Mouse (Mus musculus): ENCODE data around the gene Plin1. TPM values are rescaled to one million over a fixed set of nuclear protein-coding genes. Genes with fewer than 3 reads are reported as not detected.

The Plin1 gene
- not detected in 2 replicates for polyA plus RNA-seq (2015; fragmentation: Nextera tagmentation; extraction: Ambion mirVana)

- no peak within 1 kb of the TSS for H3K9ac ChIP-seq
- H3K4me2 ChIP-seq, result no peak within 1 kb of the TSS
- no peak for ATAC-seq (ENCODE audit: extremely low read depth, insufficient number of reproducible peaks, low FRiP score, low TSS enrichment)
- H3K9me3 ChIP-seq, result no peaks in the 10 kb centered on the region
- peaks cover 33% of the 10 kb centered on the region for H3K27me3 ChIP-seq (replicated peaks)
- 52% methylated on average over 4 of the region's 4 CpGs for WGBS
- no peak within 1 kb of the TSS for H3K27ac ChIP-seq (replicated peaks)
- peaks cover 13% of the 10 kb centered on the region for H3K36me3 ChIP-seq
- no peaks in the 10 kb centered on the region for H3K4me1 ChIP-seq
- no peak within 1 kb of the TSS for H3K4me3 ChIP-seq
These were observed at the start of gene Plin1 for GRCm38 (mm10) chr7:79732622-79733021. Plin1 (minus strand) TSS chr7:79732903.

GRCm38 (mm10) chr7:79782516-79782855, 49.8 kb upstream of the Plin1 start:
- no peak for ATAC-seq (ENCODE audit: extremely low read depth, insufficient number of reproducible peaks, low FRiP score, low TSS enrichment)
- Histone ChIP-seq H3K4me1 (peaks cover 9% of the 10 kb centered on the region), H3K4me2 (no peak overlapping the region), H3K27me3 (replicated peaks) (0 out of 2 replicates have a peak, but pooled peaks cover 17% of the 10 kb centered on the region), H3K9me3 (no peaks in the 10 kb centered on the region), H3K36me3 (no peaks in the 10 kb centered on the region), H3K4me3 (no peak overlapping the region), H3K27ac (replicated peaks) (no peak overlapping the region), H3K9ac (no peak overlapping the region)
- 71% methylated on average over 2 of the region's 2 CpGs for WGBS

GRCm38 (mm10) chr7:79781826-79782515, 49.3 kb upstream of the Plin1 start:
- WGBS, result 68% methylated on average over 11 of the region's 11 CpGs
- no peaks in the 10 kb centered on the region for H3K36me3 ChIP-seq
- no peak overlapping the region for H3K4me2 ChIP-seq
- H3K4me3 ChIP-seq, result no peak overlapping the region
- no peak overlapping the region for H3K9ac ChIP-seq
- no peaks in the 10 kb centered on the region for H3K9me3 ChIP-seq
- no peak overlapping the region for H3K27ac ChIP-seq (replicated peaks)
- no peak for ATAC-seq (ENCODE audit: extremely low read depth, insufficient number of reproducible peaks, low FRiP score, low TSS enrichment)
- peaks cover 9% of the 10 kb centered on the region for H3K4me1 ChIP-seq
- H3K27me3 ChIP-seq (replicated peaks), result 0 out of 2 replicates have a peak, but pooled peaks cover 12% of the 10 kb centered on the region

GRCm38 (mm10) chr7:79780647-79781626, 48.2 kb upstream of the Plin1 start:
- Histone ChIP-seq H3K9me3 (no peaks in the 10 kb centered on the region), H3K27ac (replicated peaks) (no peak overlapping the region), H3K4me3 (peak overlapping the region; percentile 45), H3K4me1 (peaks cover 9% of the 10 kb centered on the region), H3K4me2 (peak overlapping the region; percentile 67), H3K27me3 (replicated peaks) (0 out of 2 replicates have a peak, but pooled peaks cover 11% of the 10 kb centered on the region), H3K36me3 (no peaks in the 10 kb centered on the region), H3K9ac (peak overlapping the region; percentile 69)
- ATAC-seq (ENCODE audit: extremely low read depth, insufficient number of reproducible peaks, low FRiP score, low TSS enrichment), result no peak
- WGBS, result 22% methylated on average over 16 of the region's 16 CpGs

- peaks cover 20% of the 10 kb centered on the region for H3K4me1 ChIP-seq
- no peaks in the 10 kb centered on the region for H3K36me3 ChIP-seq
- H3K27ac ChIP-seq (replicated peaks), result peak overlapping the region; percentile 90
- no peak overlapping the region for H3K4me3 ChIP-seq
- ATAC-seq (ENCODE audit: extremely low read depth, insufficient number of reproducible peaks, low FRiP score, low TSS enrichment), result peak; percentile 50; the same call in 1 of the 2 replicates
- 0 out of 2 replicates have a peak overlapping the region, but pooled peaks have one; percentile 13 for H3K9ac ChIP-seq
- peak overlapping the region; percentile 27 for H3K4me2 ChIP-seq
- H3K9me3 ChIP-seq, result no peaks in the 10 kb centered on the region
- 31% methylated on average over 15 of the region's 15 CpGs for WGBS
- 0 out of 2 replicates have a peak, but pooled peaks cover 3% of the 10 kb centered on the region for H3K27me3 ChIP-seq (replicated peaks)
These were observed 39.1 kb upstream of the Plin1 start for GRCm38 (mm10) chr7:79771561-79772512.

GRCm38 (mm10) chr7:79769664-79770063, 37.0 kb upstream of the Plin1 start:
- Histone ChIP-seq H3K4me2 (no peak overlapping the region), H3K9me3 (no peaks in the 10 kb centered on the region), H3K4me3 (no peak overlapping the region), H3K27me3 (replicated peaks) (no peaks in the 10 kb centered on the region), H3K27ac (replicated peaks) (no peak overlapping the region), H3K4me1 (peaks cover 20% of the 10 kb centered on the region), H3K9ac (no peak overlapping the region), H3K36me3 (no peaks in the 10 kb centered on the region)
- ATAC-seq (ENCODE audit: extremely low read depth, insufficient number of reproducible peaks, low FRiP score, low TSS enrichment), result no peak
- WGBS, result 70% methylated on average over 3 of the region's 3 CpGs

GRCm38 (mm10) chr7:79765991-79766390, 33.3 kb upstream of the Plin1 start:
- Histone ChIP-seq H3K4me2 (no peak overlapping the region), H3K36me3 (no peaks in the 10 kb centered on the region), H3K9ac (no peak overlapping the region), H3K4me3 (no peak overlapping the region), H3K27me3 (replicated peaks) (no peaks in the 10 kb centered on the region), H3K27ac (replicated peaks) (no peak overlapping the region), H3K4me1 (peaks cover 11% of the 10 kb centered on the region), H3K9me3 (no peaks in the 10 kb centered on the region)
- no peak for ATAC-seq (ENCODE audit: extremely low read depth, insufficient number of reproducible peaks, low FRiP score, low TSS enrichment)
- WGBS, result 36% methylated on average over 1 of the region's 1 CpGs

- Histone ChIP-seq H3K4me1 (peaks cover 7% of the 10 kb centered on the region; the same call in 1 of the 2 replicates), H3K4me3 (no peak overlapping the region), H3K9me3 (no peaks in the 10 kb centered on the region), H3K27ac (replicated peaks) (no peak overlapping the region), H3K27me3 (replicated peaks) (no peaks in the 10 kb centered on the region), H3K9ac (no peak overlapping the region), H3K36me3 (no peaks in the 10 kb centered on the region), H3K4me2 (no peak overlapping the region)
- WGBS, result 66% methylated on average over 8 of the region's 8 CpGs
- no peak for ATAC-seq (ENCODE audit: extremely low read depth, insufficient number of reproducible peaks, low FRiP score, low TSS enrichment)
These were observed 29.4 kb upstream of the Plin1 start for GRCm38 (mm10) chr7:79762106-79762505.

- WGBS, result 61% methylated on average over 5 of the region's 5 CpGs
- H3K9ac ChIP-seq, result no peak overlapping the region
- no peaks in the 10 kb centered on the region for H3K27me3 ChIP-seq (replicated peaks)
- no peak overlapping the region for H3K27ac ChIP-seq (replicated peaks)
- H3K4me1 ChIP-seq, result peaks cover 7% of the 10 kb centered on the region; the same call in 1 of the 2 replicates
- no peaks in the 10 kb centered on the region for H3K9me3 ChIP-seq
- no peak for ATAC-seq (ENCODE audit: extremely low read depth, insufficient number of reproducible peaks, low FRiP score, low TSS enrichment)
- no peak overlapping the region for H3K4me2 ChIP-seq
- no peak overlapping the region for H3K4me3 ChIP-seq
- H3K36me3 ChIP-seq, result no peaks in the 10 kb centered on the region
These were observed 28.6 kb upstream of the Plin1 start for GRCm38 (mm10) chr7:79761124-79761876.

GRCm38 (mm10) chr7:79759766-79760165, 27.1 kb upstream of the Plin1 start:
- H3K4me1 ChIP-seq, result peaks cover 7% of the 10 kb centered on the region; the same call in 1 of the 2 replicates
- ATAC-seq (ENCODE audit: extremely low read depth, insufficient number of reproducible peaks, low FRiP score, low TSS enrichment), result no peak

More at GRCm38 (mm10) chr7:79759766-79760165, 27.1 kb upstream of the Plin1 start:
- Histone ChIP-seq H3K27me3 (replicated peaks) (no peaks in the 10 kb centered on the region), H3K4me2 (no peak overlapping the region), H3K9ac (no peak overlapping the region), H3K27ac (replicated peaks) (no peak overlapping the region), H3K9me3 (no peaks in the 10 kb centered on the region), H3K4me3 (no peak overlapping the region), H3K36me3 (no peaks in the 10 kb centered on the region)

Data from heart, embryonic 13.5 days (tissue).